In genomic region chr6:96372848-96373247, GRCm38 (mm10) we compare ENCODE assay signal across 24 mouse cellular contexts.
"Had no signal": no experiment of that assay in that cellular context is flagged by ENCODE, and none has a peak within 500 bp of the region (broad histone marks: within the 10 kb centered on the region; RNA-seq: fewer than 3 reads in every experiment).

No protein-coding gene starts in this region.

- H3K27me3 ChIP-seq: heart, embryonic 12.5 days; hindbrain, embryonic 12.5 days; intestine, embryonic 15.5 days; limb, embryonic 13.5 days; limb, embryonic 15.5 days had no signal

- H3K4me2 ChIP-seq: heart, embryonic 12.5 days; hindbrain, embryonic 12.5 days; hindbrain, embryonic 14.5 days; intestine, embryonic 15.5 days; limb, embryonic 13.5 days; limb, embryonic 15.5 days had no signal

- H3K4me3 ChIP-seq: gastrocnemius, adult 2 months; heart, embryonic 10.5 days; heart, embryonic 12.5 days; hindbrain, embryonic 10.5 days; hindbrain, embryonic 12.5 days; intestine, embryonic 15.5 days; limb, embryonic 13.5 days; limb, embryonic 15.5 days had no signal

- DNase-seq: gastrocnemius, adult 2 months; gastrocnemius, postnatal 10 days; gastrocnemius, postnatal 25 days; heart, adult 18-20 months; heart, postnatal 10 days; heart, postnatal 4 days; kidney, adult 18-20 months; kidney, adult 8-10 months; kidney, postnatal 10 days; kidney, postnatal 36 days; layer of hippocampus, adult 9-11 months; layer of hippocampus, postnatal 36 days; left cerebral cortex, postnatal 4 days had no signal

- H3K27ac ChIP-seq: gastrocnemius, adult 2 months; heart, embryonic 10.5 days; hindbrain, embryonic 10.5 days; hindbrain, embryonic 12.5 days; hindbrain, embryonic 14.5 days; intestine, embryonic 15.5 days; limb, embryonic 13.5 days; limb, embryonic 15.5 days had no signal

- H3K9ac ChIP-seq: heart, embryonic 12.5 days; hindbrain, embryonic 12.5 days; hindbrain, embryonic 14.5 days; intestine, embryonic 15.5 days; limb, embryonic 13.5 days; limb, embryonic 15.5 days had no signal

- H3K9me3 ChIP-seq: heart, embryonic 10.5 days; heart, embryonic 12.5 days; hindbrain, embryonic 10.5 days; hindbrain, embryonic 12.5 days; intestine, embryonic 15.5 days; limb, embryonic 13.5 days; limb, embryonic 15.5 days had no signal

- ATAC-seq: hindbrain, embryonic 16.5 days; inflammation-experienced regulatory T-cells, adult 6 months; intestine, embryonic 15.5 days; intestine, postnatal 0 days had no signal

- H3K4me1 ChIP-seq: heart, embryonic 10.5 days; heart, embryonic 12.5 days; intestine, embryonic 15.5 days; limb, embryonic 13.5 days; limb, embryonic 15.5 days had no signal

- H3K36me3 ChIP-seq: heart, embryonic 10.5 days; heart, embryonic 12.5 days; hindbrain, embryonic 10.5 days; hindbrain, embryonic 12.5 days; intestine, embryonic 15.5 days; limb, embryonic 13.5 days; limb, embryonic 15.5 days had no signal
